8 mouse cellular contexts compared by ENCODE assay signal in genomic region chr4:154207261-154207660, GRCm38 (mm10). TPM values are rescaled to one million over a fixed set of nuclear protein-coding genes. Genes with fewer than 3 reads are reported as not detected.
DNase-seq lines count a peak whose midpoint lies in the region; ATAC-seq and TF ChIP-seq lines count a peak whose summit lies in the region.

No protein-coding gene starts in this region.

- no peaks in the 10 kb centered on the region for H3K27me3 ChIP-seq in kidney, postnatal 0 days (ENCODE audit: insufficient read depth, low read length)
- H3K27me3 ChIP-seq in liver, adult 2 months (ENCODE audit: control insufficient read depth, insufficient read depth, low read length): no peaks in the 10 kb centered on the region
- H3K27me3 ChIP-seq in neural tube, embryonic 11.5 days (ENCODE audit: control insufficient read depth, insufficient read depth, low read length): no peaks in the 10 kb centered on the region

- no peaks in the 10 kb centered on the region for H3K36me3 ChIP-seq in kidney, postnatal 0 days (ENCODE audit: insufficient read depth, low read length)
- H3K36me3 ChIP-seq in liver, adult 2 months (ENCODE audit: control insufficient read depth, insufficient read depth, low read length): no peaks in the 10 kb centered on the region
- no peaks in the 10 kb centered on the region for H3K36me3 ChIP-seq in neural tube, embryonic 11.5 days (ENCODE audit: control insufficient read depth, insufficient read depth, low read length)

- 0 out of 2 replicates have a peak, but pooled peaks cover 3% of the 10 kb centered on the region for H3K4me1 ChIP-seq in kidney, postnatal 0 days (replicated peaks; ENCODE audit: insufficient read depth, low read length)
- no peaks in the 10 kb centered on the region; the same call in 1 of the 2 replicates for H3K4me1 ChIP-seq in liver, adult 2 months (ENCODE audit: control insufficient read depth, insufficient read depth, low read length)
- 0 out of 2 replicates have a peak, but pooled peaks cover 5% of the 10 kb centered on the region for H3K4me1 ChIP-seq in neural tube, embryonic 11.5 days (ENCODE audit: control insufficient read depth, insufficient read depth, low read length)

- DNase-seq in CD4-positive helper T cell, adult 2 months (ENCODE audit: low read depth, low spot score): peak; percentile 39
- peak; percentile 68 for DNase-seq in R1 (ENCODE audit: low read depth, low spot score)
- peak; percentile 78 to 85 for DNase-seq in cerebellum, postnatal 25 days
- peak; percentile 39 to 45 for DNase-seq in frontal cortex, postnatal 36 days (ENCODE audit: low spot score in 2 of 2)
- peak; percentile 84 for DNase-seq in kidney, postnatal 0 days (ENCODE audit: low spot score)
- peak; percentile 58 for DNase-seq in liver, adult 2 months (ENCODE audit: extremely low read depth, low read depth, low spot score)
- peak; percentile 76 for DNase-seq in neural tube, embryonic 11.5 days (ENCODE audit: low spot score)
- peak; percentile 17 to 36 for DNase-seq in thymus, postnatal 36 days

- ATAC-seq in kidney, postnatal 0 days (replicated peaks; ENCODE audit: low FRiP score, low read depth): no peak
- ATAC-seq in neural tube, embryonic 11.5 days (ENCODE audit: insufficient read depth, low FRiP score, low TSS enrichment): no peak

- TF ChIP-seq CTCF in kidney, postnatal 0 days (IDR thresholded peaks at IDR 0.05; ENCODE audit: low read depth): peak; percentile 96
- TF ChIP-seq CTCF in liver, adult 2 months (IDR thresholded peaks at IDR 0.05; ENCODE audit: low read depth, low read length): peak; percentile 95

- no peaks in the 10 kb centered on the region for H3K79me2 ChIP-seq in liver, adult 2 months (ENCODE audit: control insufficient read depth, insufficient read depth, low read length)

- no peak overlapping the region for H3K4me3 ChIP-seq in kidney, postnatal 0 days (replicated peaks; ENCODE audit: low read depth, low read length)
- H3K4me3 ChIP-seq in liver, adult 2 months (ENCODE audit: insufficient read depth, low read depth, low read length): no peak overlapping the region
- no peak overlapping the region for H3K4me3 ChIP-seq in neural tube, embryonic 11.5 days (ENCODE audit: low read depth, low read length)

- no peak for TF ChIP-seq POLR2A in liver, adult 2 months (IDR thresholded peaks at IDR 0.05; ENCODE audit: extremely low read depth, insufficient read depth, low read length)

- no peak overlapping the region for H3K9ac ChIP-seq in kidney, postnatal 0 days (ENCODE audit: low read depth, low read length)
- no peak overlapping the region for H3K9ac ChIP-seq in liver, adult 2 months (ENCODE audit: low read depth, low read length)
- no peak overlapping the region for H3K9ac ChIP-seq in neural tube, embryonic 11.5 days (ENCODE audit: low read length)

- no peaks in the 10 kb centered on the region for H3K9me3 ChIP-seq in kidney, postnatal 0 days (replicated peaks; ENCODE audit: low read length)
- H3K9me3 ChIP-seq in neural tube, embryonic 11.5 days (ENCODE audit: control insufficient read depth, low read length): no peaks in the 10 kb centered on the region

- H3K4me2 ChIP-seq in kidney, postnatal 0 days (ENCODE audit: low read length): no peak overlapping the region
- no peak overlapping the region for H3K4me2 ChIP-seq in neural tube, embryonic 11.5 days (ENCODE audit: low read depth)

- WGBS in kidney, postnatal 0 days: 16% methylated on average over 5 of the region's 5 CpGs
- 13% methylated on average over 5 of the region's 5 CpGs for WGBS in liver, adult 2 months
- 19% methylated on average over 5 of the region's 5 CpGs for WGBS in neural tube, embryonic 11.5 days

- H3K27ac ChIP-seq in kidney, postnatal 0 days: no peak overlapping the region
- H3K27ac ChIP-seq in liver, adult 2 months (replicated peaks; ENCODE audit: insufficient read depth, low read depth, low read length): no peak overlapping the region
- H3K27ac ChIP-seq in neural tube, embryonic 11.5 days (ENCODE audit: low read depth, low read length): no peak overlapping the region

RNA-seq across cellular contexts. Expression of gene Megf6, which starts 36.7 kb away (rescaled TPM):
- 5.0 and 5.8 TPM in 2 replicates for polyA plus RNA-seq in kidney, postnatal 0 days (2015; fragmentation: Nextera tagmentation; extraction: Ambion mirVana)
- total RNA-seq in liver, adult 2 months (2014; rRNA removed): 0.28 and 1.1 TPM in 2 replicates
- polyA plus RNA-seq in liver, adult 2 months (2012; rRNA removed): 0.86 and 1.4 TPM in 2 replicates
- 22.1 and 22.7 TPM in 2 replicates for polyA plus RNA-seq in neural tube, embryonic 11.5 days (2014; fragmentation: Nextera tagmentation; extraction: Ambion mirVana)

RNA-seq across cellular contexts. Expression of gene Tprgl, which starts 46.8 kb away (rescaled TPM):
- polyA plus RNA-seq in kidney, postnatal 0 days (2015; fragmentation: Nextera tagmentation; extraction: Ambion mirVana): 154 and 172 TPM in 2 replicates
- 50.9 and 56.2 TPM in 2 replicates for total RNA-seq in liver, adult 2 months (2014; rRNA removed)
- 78.7 and 79.8 TPM in 2 replicates for polyA plus RNA-seq in liver, adult 2 months (2012; rRNA removed)
- polyA plus RNA-seq in neural tube, embryonic 11.5 days (2014; fragmentation: Nextera tagmentation; extraction: Ambion mirVana): 145 and 153 TPM in 2 replicates

Comparison
In these comparisons a context has a peak if more than half of its experiments do, and no peak if none do; other contexts are left out.
1. DNase-seq: peak in every context shown above with its lines; median percentile 84 in kidney, postnatal 0 days; 82 in cerebellum, postnatal 25 days; 76 in neural tube, embryonic 11.5 days; 68 in R1; 58 in liver, adult 2 months; 42 in frontal cortex, postnatal 36 days; 39 in CD4-positive helper T cell, adult 2 months; 26 in thymus, postnatal 36 days.